Mouse (Mus musculus) thymus, adult 18-20 months (tissue): ENCODE data around the gene Hck.

Experiments
- DNase-seq, 2 experiments: peaks; one replicate each; pipeline ENCODE4 v3.0.0; 2022; ENCODE audit warnings: mixed read lengths in 2 of 2

Hck gene

GRCm38 (mm10) chr2:153108313-153109264, at the start of gene Hck:
TSS of gene Hck (plus strand) at chr2:153108468.
- DNase-seq = peak in 1 of 2 experiments; percentile 14

DNA sequence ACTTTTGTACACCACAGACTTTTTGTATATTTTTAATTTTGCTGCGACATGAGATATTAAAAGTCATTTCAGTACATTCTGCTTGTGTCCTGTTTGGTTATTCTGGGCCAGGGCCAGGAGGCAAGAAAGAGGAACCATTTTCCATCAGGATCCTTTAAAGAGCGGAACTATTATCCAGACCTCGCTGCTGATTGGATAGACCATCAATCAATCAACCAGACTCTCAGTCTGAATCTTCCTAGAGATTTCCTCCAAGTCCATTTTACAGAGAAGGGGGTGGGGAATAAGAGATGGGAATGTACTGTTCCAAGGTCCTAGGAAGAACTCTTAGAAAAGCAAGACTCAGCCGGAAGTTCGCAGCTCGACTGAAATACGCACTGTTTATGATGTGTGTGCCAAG, 48.1 kb upstream of the Hck start:
- no peak for DNase-seq

DNA sequence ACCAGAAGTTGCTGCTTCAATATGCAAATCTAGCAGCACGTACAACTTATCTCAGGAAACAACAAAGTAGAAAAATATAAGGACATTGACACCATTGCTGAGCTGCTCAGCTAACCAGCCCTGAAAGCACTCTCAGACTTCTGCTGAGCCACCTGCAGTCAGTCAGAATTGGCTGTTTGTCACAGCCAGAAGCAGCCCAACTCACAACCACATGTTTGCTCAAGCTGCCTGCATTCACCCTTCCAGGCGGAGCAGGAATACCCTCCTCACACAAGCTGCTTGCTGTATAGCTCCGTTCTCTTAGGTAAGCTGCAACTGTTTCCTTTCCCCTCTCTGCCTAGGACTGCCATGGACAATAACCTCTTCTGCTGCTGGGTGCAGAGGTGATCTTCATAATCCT, 44.9 kb upstream of the Hck start:
- DNase-seq = no peak

GRCm38 (mm10) chr2:153064190-153064970, 43.9 kb upstream of the Hck start:
- no peak for DNase-seq

- no peak for DNase-seq
Observed at GRCm38 (mm10) chr2:153065747-153066508, 42.3 kb upstream of the Hck start, which contains the start of gene Ccm2l. TSS of gene Ccm2l (plus strand) at chr2:153065955.

GRCm38 (mm10) chr2:153066991-153067390, 41.3 kb upstream of the Hck start:
- DNase-seq = no peak

GRCm38 (mm10) chr2:153070762-153071490, 37.3 kb upstream of the Hck start:
- DNase-seq = no peak

DNA sequence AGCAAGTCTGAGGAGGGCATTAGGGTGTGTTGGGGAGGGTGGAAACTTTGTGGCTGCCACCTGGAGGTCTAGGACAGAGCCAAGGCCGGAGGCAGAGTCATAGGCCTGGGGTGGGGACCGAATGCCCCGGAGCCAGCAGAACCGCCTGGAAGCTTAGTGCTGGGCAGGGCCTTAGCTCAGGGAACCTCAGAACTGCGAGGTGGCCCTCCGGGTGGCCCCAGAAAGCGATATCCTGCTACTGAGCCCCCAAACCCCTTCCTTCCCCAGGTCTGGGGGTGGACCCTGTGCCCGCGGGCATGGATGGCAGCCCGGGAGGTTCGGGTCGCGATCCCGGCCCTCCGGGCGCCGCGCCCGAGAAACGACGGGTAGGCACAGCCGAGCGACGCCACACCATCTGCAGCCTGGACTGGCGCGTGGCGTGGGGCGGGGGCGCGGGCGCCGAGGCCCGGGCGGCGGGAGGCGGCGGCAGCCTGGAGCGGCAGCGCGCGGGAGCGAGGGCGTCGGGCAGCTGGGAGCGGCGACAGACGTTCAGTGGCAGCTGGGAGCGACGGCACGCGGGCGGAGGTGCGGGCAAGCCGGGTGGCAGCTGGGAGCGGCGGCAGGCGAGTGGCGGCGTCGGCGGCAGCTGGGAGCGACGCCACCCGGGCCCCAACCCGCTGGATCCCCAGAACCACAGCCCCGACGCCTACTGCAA, 36.6 kb upstream of the Hck start:
- no peak for DNase-seq

- no peak for DNase-seq
Observed at GRCm38 (mm10) chr2:153074651-153075050, 33.6 kb upstream of the Hck start.

DNA sequence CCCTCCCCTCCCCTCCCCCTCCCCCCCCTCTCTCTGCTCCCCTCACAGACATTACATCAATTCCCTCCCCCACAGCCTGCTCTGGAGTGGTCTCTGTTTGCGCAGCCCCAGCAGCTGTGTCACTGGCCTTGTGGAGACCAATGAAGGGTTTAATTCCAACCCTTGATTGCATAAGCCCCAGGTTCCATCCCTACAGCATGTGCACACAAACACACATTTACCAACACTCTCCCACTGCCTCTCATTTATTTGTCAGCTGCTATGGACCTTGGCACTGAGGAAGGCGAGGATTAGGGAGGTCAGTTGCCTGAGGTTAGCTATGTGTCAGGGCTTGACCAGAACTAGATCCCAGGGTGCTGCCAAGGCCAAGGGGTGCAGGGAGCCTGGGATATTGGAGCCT, 32.3 kb upstream of the Hck start:
- no peak for DNase-seq

DNA sequence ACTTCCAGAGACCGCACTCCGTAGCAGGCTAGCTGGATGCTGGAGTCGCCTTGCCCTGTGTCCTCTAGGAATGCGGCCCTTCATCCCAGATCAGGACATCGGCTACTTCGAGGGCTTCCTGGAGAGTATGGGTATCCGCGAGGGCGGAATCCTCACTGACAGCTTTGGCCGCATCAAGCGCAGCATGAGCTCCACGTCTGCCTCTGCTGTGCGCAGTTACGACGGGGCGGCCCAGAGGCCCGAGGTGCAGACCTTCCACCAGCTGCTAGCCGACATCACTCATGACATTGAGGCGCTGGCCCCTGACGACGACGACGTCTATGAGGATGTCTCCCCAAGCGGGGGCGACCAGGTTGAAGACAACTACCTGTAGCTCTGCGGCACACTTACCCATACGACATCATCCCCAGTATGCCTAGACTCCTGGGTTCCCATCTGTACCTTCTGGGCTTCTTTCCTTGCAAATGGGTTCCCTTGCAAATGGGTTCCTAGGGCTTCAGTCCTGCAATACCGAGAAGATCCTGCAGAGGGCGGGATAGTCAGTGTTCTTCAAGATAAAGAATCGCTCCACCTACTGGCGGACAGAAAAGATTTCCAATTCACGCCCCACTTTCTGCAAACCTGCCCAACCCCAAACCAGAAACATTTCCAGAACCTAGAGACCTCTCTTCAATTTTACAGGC, 27.3 kb upstream of the Hck start:
- DNase-seq = peak in 1 of 2 experiments; percentile 30

GRCm38 (mm10) chr2:153081866-153082265, 26.4 kb upstream of the Hck start:
- DNase-seq = no peak

- DNase-seq = no peak
Observed at GRCm38 (mm10) chr2:153083275-153083674, 25.0 kb upstream of the Hck start.

DNA sequence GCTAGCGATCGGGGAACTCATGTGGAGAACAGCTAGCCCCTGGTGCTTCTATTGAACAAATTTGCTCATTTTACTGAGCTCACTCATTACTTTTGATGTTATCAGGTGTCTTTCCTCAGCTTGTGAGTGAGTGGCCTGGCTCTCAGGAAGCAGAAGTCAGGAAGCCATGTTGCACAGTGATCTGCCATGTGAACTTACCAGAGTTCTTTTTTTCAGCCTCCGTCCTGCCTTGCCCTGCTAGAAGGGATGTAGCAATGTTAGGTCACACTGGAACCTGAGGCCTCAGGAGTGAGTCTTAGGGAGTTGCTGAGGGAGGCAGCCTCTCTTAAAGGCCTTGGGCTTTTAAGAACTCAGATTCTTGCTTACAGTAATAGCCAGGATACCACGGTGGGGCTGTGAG, 24.4 kb upstream of the Hck start:
- DNase-seq = no peak

DNA sequence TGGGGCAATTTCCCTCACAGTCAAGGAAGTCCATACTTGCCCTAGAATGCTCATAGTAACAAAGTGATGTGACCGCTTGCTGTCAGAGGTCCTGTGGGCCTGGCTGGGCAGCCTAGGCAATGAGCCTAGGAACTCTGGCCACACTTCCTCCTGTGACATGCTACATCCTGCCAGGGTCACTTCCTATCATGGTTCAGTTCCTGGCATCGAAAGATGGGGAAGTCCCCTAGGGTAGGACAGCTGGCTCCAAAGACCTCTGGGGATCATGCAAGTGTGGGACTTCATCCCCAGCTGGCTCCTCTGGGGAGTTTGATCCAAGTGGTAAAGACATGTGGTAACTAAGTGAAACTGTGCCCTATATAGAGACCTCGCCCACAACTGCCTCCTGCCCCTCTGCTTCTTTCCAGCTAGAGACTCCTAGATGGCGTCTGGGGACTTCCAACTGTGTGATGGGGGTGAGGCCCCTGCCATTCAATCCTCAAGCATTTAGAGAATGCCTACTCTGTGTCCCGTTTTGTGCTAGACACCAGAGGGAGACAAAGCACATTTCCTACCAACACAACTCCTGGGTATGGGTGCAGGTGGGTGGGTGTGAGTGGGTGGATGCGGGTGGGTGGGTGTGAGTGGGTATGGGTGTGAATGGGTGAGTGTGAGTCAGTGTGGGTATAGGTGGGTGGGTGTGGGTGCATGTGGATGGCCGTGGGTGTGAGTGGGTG, 23.8 kb upstream of the Hck start:
- no peak for DNase-seq

- DNase-seq = no peak
Observed at GRCm38 (mm10) chr2:153085556-153085955, 22.7 kb upstream of the Hck start.

DNA sequence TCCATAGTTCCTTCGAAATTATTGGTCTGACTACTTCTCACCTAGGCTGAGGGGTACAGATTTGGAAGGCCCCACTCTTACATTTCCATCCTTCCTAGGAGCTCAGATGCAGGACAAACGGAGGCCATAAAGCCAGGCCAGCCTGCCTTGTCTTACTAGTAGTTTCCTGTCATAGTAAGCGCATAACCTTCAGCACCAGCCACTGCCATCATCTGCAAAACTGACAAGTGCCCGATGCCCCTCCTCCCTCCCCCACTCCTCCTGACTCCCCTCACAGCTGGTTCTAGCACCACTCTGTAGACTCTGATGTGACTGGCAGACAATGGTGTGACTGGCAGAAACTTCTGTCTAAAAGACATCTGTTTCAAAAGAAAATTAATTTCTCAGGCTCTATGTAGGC, 22.1 kb upstream of the Hck start:
- DNase-seq = no peak

DNA sequence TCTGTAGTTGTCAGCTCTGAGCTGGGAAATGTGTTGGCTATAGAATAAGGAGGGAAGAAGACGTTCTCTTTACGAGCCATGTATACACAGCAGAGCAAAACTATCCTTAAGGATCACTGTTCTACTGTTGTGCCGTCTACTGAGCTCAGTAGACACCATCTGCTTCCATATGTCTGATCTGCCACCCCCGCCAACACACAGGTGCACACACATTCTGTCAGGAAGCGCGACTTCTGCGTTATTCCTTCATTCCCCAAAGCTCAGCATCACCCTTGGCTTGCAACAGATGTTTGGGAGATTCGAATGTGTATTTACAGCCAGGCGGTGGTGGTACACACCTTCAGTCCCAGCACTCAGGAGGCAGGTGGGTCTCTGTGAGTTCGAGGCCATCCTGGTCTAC, 21.2 kb upstream of the Hck start:
- DNase-seq = no peak

GRCm38 (mm10) chr2:153089316-153089715, 19.0 kb upstream of the Hck start:
- DNase-seq = no peak

DNA sequence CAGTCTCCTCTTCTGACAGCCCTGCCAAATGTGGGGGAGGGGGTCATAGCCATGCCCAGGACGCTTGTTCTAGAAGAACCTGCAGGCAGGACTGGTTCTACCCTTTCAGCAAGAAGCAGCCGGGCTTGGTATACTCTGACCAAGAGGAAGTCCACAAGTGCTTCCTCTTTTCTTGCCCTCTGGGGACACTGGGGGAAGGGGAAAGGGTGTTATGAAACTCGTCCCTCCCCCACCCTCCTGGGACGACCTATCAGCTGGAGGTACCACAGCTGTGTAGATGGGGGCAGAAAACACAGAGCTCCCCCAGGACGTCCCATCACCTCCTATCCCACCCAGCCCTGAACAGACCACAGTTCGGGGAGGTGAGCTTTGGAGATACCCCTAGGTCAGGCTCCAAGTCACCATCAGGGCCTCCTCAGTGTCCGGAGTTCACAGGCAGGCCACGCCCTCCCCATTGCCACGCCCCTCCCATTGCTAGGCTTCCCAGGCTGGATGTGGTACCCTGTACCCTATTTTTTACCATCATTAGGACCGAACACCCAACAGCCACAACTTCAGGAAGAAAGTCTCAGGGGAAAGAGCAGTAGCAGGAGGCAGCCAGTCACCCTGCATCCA, 17.6 kb upstream of the Hck start:
- peak; percentile 20 to 46 for DNase-seq
